Mouse (Mus musculus): ENCODE results near the gene Cdk10. TPM values are rescaled to one million over a fixed set of nuclear protein-coding genes. Genes with fewer than 3 reads are reported as not detected.
"Not testable (repeated sequence)": the region's sequence is repeated elsewhere in the genome, so short reads cannot be mapped to it uniquely, and the experiment has no call there.

Gene Cdk10
- total RNA-seq, 2 experiments from 2014 or later = 22.7 to 24.3 TPM

- intact Hi-C loops (cut with DNase I) = no loop called here
- no peak for DNase-seq (ENCODE audit: low spot score)
Measured at GRCm38 (mm10) chr8:123255170-123255569, 30.5 kb downstream of the Cdk10 start.

- intact Hi-C loops (cut with DNase I) = no loop called here
- DNase-seq (ENCODE audit: low spot score) = no peak
Measured at GRCm38 (mm10) chr8:123257114-123257513, 32.5 kb downstream of the Cdk10 start.

GRCm38 (mm10) chr8:123257593-123257992 lies 33.0 kb downstream of the Cdk10 start:
- DNase-seq (ENCODE audit: low spot score); intact Hi-C loops (cut with DNase I): not testable (repeated sequence)

GRCm38 (mm10) chr8:123267926-123268656 lies 43.4 kb downstream of the Cdk10 start:
- intact Hi-C loops (cut with DNase I) = no loop called here
- DNase-seq (ENCODE audit: low spot score) = no peak

GRCm38 (mm10) chr8:123271147-123271546 lies 46.5 kb downstream of the Cdk10 start:
- no peak for DNase-seq (ENCODE audit: low spot score)

GRCm38 (mm10) chr8:123271901-123272300 lies 47.3 kb downstream of the Cdk10 start:
- no peak for DNase-seq (ENCODE audit: low spot score)
- intact Hi-C loops (cut with DNase I) = no loop called here

More at GRCm38 (mm10) chr8:123271147-123271546, 46.5 kb downstream of the Cdk10 start:
- intact Hi-C loops (cut with DNase I) = no loop called here

GRCm38 (mm10) chr8:123274447-123274846 lies 49.8 kb downstream of the Cdk10 start:
- no peak for DNase-seq (ENCODE audit: low spot score)
- intact Hi-C loops (cut with DNase I) = no loop called here

- intact Hi-C loops (cut with DNase I) = no loop called here
- DNase-seq (ENCODE audit: low spot score) = no peak
Measured at GRCm38 (mm10) chr8:123275096-123275495, 50.5 kb downstream of the Cdk10 start.

- DNase-seq (ENCODE audit: low spot score) = no peak
- intact Hi-C loops (cut with DNase I) = no loop called here
Measured at GRCm38 (mm10) chr8:123278445-123278844, 53.8 kb downstream of the Cdk10 start.

GRCm38 (mm10) chr8:123279828-123280227 lies 55.2 kb downstream of the Cdk10 start:
- DNase-seq (ENCODE audit: low spot score) = no peak
- intact Hi-C loops (cut with DNase I) = no loop called here

- intact Hi-C loops (cut with DNase I) = no loop called here
Measured at GRCm38 (mm10) chr8:123280302-123281094, 55.9 kb downstream of the Cdk10 start.

More at GRCm38 (mm10) chr8:123280302-123281094, 55.9 kb downstream of the Cdk10 start:
- DNase-seq (ENCODE audit: low spot score) = no peak

Other genes with a start within 250 kb of the Cdk10 start
- gene Ankrd11, start 182.6 kb upstream of the Cdk10 start, total RNA-seq (2021) = 10 to 100 TPM; 63.7 to 73.0 TPM
- 10 to 100 TPM; 77.4 to 78.7 TPM for gene Spg7, start 161.9 kb upstream of the Cdk10 start, total RNA-seq (2021)
- 100 to 1,000 TPM; 426 to 434 TPM for gene Rpl13, start 122.5 kb upstream of the Cdk10 start, total RNA-seq (2021)
- under 1 TPM; 0.36 to 0.39 TPM for gene Cpne7, start 107.5 kb upstream of the Cdk10 start, total RNA-seq (2021)
- gene Sult5a1, start 66.5 kb upstream of the Cdk10 start, total RNA-seq (2021) = 1 to 10 TPM in 1 of 2 experiments, under 1 TPM in 1; 0.56 to 1.1 TPM
- 10 to 100 TPM; 29.6 to 30.7 TPM for gene Dpep1, start 38.6 kb upstream of the Cdk10 start, total RNA-seq (2021)
- 10 to 100 TPM; 57.1 to 68.6 TPM for gene Chmp1a, start 12.1 kb upstream of the Cdk10 start, total RNA-seq (2021)
- 10 to 100 TPM; 30.2 to 30.6 TPM for gene Spata33, start 12.0 kb upstream of the Cdk10 start, total RNA-seq (2021)
- 1 to 10 TPM; 5.9 to 6.8 TPM for gene Spata2l, start 11.4 kb downstream of the Cdk10 start, total RNA-seq (2021)
- 10 to 100 TPM; 11.9 to 12.1 TPM for gene Zfp276, start 29.4 kb downstream of the Cdk10 start, total RNA-seq (2021)
- gene Vps9d1, start 29.5 kb downstream of the Cdk10 start, total RNA-seq (2021) = 10 to 100 TPM; 29.9 to 31.2 TPM
- 1 to 10 TPM; 1.7 to 3.0 TPM for gene Fanca, start 93.7 kb downstream of the Cdk10 start, total RNA-seq (2021)
- gene Spire2, start 107.9 kb downstream of the Cdk10 start, total RNA-seq (2021) = under 1 TPM; 0.10 to 0.20 TPM
- gene Tcf25, start 148.9 kb downstream of the Cdk10 start, total RNA-seq (2021) = 100 to 1,000 TPM; 113 to 157 TPM
- not detected for gene Mc1r, start 182.3 kb downstream of the Cdk10 start, total RNA-seq (2021)
- gene Tubb3, start 186.6 kb downstream of the Cdk10 start, total RNA-seq (2021) = under 1 TPM; 0.25 to 0.34 TPM
- 10 to 100 TPM; 56.9 to 59.6 TPM for gene Def8, start 198.7 kb downstream of the Cdk10 start, total RNA-seq (2021)

Data from heart, postnatal 25 days (tissue).